Mouse (Mus musculus) neutrophil, adult 5-6 weeks (primary cell): ENCODE data around the gene Ngb. TPM values are rescaled to one million over a fixed set of nuclear protein-coding genes. Genes with fewer than 3 reads are reported as not detected.

ENCODE experiments used
- ATAC-seq: fragments of 151-379, 151-347 bp; 2 replicates; pipeline ENCODE4 v1.8.0; 2017; ENCODE audit warnings: mild to moderate bottlenecking, moderate TSS enrichment; ENCODE audit not compliant: insufficient number of reproducible peaks, poor library complexity, low FRiP score, severe bottlenecking; ENCODE audit errors: extremely low read depth
- total RNA-seq: library from RNA; stranded (forward); fragments of 200-1000 nt; gene quantifications from 2 replicates; pipeline ENCODE4 v1.2.3, GENCODE M21; 2017

Ngb gene
- total RNA-seq, 1 experiment from 2014 or later = not detected

GRCm38 (mm10) chr12:87100331-87100730 lies 2.0 kb downstream of the Ngb start:
- no peak for ATAC-seq

- ATAC-seq = no peak
Observed at GRCm38 (mm10) chr12:87093671-87094070, 8.7 kb downstream of the Ngb start.

- no peak for ATAC-seq
Observed at GRCm38 (mm10) chr12:87093249-87093648, 9.1 kb downstream of the Ngb start.

DNA sequence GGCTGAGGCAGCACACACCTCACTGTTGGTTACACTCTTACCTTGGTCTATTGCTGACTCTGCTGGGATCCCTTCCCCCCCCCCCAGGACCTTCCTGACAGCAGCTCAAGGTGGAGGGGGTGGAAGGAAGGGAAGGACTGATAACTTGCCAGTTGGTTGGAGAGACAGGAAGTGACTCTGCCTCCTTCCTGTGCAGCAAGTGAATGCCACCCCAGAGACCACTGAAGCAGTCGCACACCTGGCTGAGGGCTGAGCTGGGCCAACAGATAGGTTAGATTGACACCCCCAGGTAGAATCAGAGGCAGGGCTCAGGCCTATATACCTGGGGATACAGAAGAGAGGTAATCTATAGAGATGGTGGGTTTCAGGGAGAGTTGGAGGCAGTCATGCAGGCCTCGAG lies 10.4 kb downstream of the Ngb start:
- ATAC-seq = no peak

- no peak for ATAC-seq
Observed at GRCm38 (mm10) chr12:87089701-87090100, 12.6 kb downstream of the Ngb start.

DNA sequence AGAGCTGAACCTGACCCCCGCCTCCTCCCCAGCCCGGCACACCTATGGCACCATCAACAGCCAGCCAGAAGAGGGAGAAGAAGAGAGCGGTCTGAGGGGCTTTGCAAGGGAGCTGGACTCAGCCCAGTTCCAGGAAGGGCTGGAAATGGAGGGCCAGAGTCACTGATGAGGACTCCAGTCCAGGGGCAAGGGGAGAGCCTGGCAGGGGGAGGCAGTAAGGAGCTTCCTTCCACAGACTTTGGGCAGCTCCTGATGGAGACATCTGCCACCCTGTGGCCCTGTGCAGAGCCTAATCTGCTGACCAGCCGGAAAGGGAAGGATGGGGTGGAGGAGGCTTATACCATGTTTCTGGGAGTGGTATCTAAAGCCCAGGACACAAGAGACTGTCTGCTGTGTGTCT lies 13.1 kb downstream of the Ngb start:
- no peak for ATAC-seq

DNA sequence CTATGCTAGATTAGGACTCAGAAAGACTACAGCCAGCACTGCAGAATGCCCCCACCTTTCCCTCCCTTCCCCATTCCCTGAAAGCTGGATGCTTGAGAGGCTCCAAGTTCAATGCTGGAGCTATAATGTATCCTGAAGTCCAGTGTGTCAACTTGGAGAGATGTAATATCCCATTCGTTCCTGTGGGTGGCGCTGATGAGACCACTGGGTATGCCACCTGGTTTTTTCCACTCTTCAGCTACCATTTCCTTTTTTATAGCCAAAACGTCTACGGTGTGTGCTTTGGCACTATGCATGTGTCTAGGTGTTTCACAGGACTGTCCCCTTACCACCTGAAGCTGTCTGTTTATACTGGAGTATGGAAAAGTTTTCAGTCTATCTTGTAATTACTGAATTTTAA lies 14.0 kb downstream of the Ngb start:
- ATAC-seq = no peak

DNA sequence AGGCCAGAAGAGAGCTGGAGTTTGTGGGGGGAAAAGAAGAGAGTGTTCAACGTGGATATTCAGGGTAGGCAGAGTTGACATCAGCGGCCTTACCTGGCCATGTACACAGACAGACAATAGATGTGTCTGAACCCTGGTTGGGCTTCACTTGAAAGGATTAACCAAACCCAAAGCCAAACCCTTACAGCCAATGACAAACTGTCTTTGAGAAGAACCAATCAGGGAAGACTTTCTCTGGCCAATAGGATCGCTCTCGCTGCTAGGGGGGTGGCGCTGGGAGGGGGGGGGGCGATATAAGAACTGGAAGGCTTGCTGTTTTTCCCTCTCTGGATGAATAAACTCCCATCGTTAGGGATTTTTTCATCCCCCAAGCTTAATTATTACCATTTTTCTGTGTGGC lies 15.1 kb downstream of the Ngb start:
- no peak for ATAC-seq

DNA sequence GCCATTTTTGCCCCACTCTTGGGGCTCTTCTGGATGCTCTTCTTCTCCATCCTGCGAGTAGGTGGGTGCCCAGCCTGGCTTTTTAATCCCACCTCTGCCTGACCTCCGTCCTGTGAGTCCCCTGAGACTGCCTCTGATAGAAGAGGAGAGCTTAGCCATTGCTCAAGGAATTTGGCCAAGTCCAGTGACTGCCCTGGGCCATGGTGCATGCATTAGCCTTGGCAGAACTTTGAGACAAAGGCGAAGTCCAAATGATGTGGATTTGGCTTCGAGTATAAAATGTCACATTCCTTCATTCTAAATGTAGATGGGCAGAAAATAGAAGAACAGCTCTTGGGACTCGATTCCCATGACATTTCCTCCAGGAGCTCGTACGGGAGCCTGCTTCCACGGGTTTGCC lies 19.5 kb downstream of the Ngb start:
- ATAC-seq = no peak

GRCm38 (mm10) chr12:87076610-87077009 lies 25.7 kb downstream of the Ngb start:
- ATAC-seq = no peak

GRCm38 (mm10) chr12:87070520-87070919 lies 31.8 kb downstream of the Ngb start:
- ATAC-seq = no peak

- no peak for ATAC-seq
Observed at GRCm38 (mm10) chr12:87066429-87066828, 35.9 kb downstream of the Ngb start.

- ATAC-seq = no peak
Observed at GRCm38 (mm10) chr12:87065446-87065845, 36.9 kb downstream of the Ngb start.

- no peak for ATAC-seq
Observed at GRCm38 (mm10) chr12:87057066-87057465, 45.3 kb downstream of the Ngb start.

GRCm38 (mm10) chr12:87054873-87055272 lies 47.5 kb downstream of the Ngb start:
- ATAC-seq = no peak

GRCm38 (mm10) chr12:87052661-87053321 lies 49.5 kb downstream of the Ngb start:
- no peak; the same call in 1 of the 2 replicates for ATAC-seq

DNA sequence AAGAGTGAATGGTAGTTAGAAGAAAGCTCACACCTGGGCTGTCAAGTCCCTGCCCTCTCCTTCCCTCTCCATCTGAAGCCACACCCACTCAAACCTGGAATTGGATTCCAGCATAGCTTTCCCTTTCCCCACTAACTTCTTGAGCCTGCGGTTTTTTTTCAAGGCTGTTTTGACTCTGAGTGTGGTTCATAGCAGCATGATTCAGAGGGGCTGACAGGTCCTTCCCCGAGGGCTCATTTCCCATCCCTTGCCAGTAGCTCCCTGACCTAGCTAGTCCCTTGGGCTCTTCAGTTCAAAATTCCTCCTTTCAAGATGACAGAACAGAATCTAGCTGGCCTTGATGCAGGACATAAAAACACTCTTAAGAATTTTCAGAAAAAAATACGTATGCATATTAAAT lies 54.8 kb downstream of the Ngb start:
- ATAC-seq = no peak

Other genes starting within 250 kb of the Ngb start
- gene Irf2bpl, start 217.7 kb downstream of the Ngb start, total RNA-seq = 22.7 and 23.0 TPM in 2 replicates
- gene Cipc, start 155.5 kb downstream of the Ngb start, total RNA-seq = 20.4 and 21.2 TPM in 2 replicates
- not detected in 2 replicates for gene Zdhhc22, start 112.1 kb downstream of the Ngb start, total RNA-seq
- gene Tmem63c, start 81.2 kb downstream of the Ngb start, total RNA-seq = not detected in 2 replicates
- gene Gstz1, start 44.6 kb upstream of the Ngb start, total RNA-seq = 6.9 and 10.2 TPM in 2 replicates
- gene Pomt2, start 45.4 kb upstream of the Ngb start, total RNA-seq = 4.2 and 8.1 TPM in 2 replicates
- gene Samd15, start 97.2 kb upstream of the Ngb start, total RNA-seq = 2.0 and 3.5 TPM in 2 replicates
- 43.3 and 44.7 TPM in 2 replicates for gene Tmed8, start 97.9 kb upstream of the Ngb start, total RNA-seq
- gene Noxred1, start 136.2 kb upstream of the Ngb start, total RNA-seq = 16.8 and 20.3 TPM in 2 replicates
- 50.5 and 52.8 TPM in 2 replicates for gene Vipas39, start 163.7 kb upstream of the Ngb start, total RNA-seq
- gene Ahsa1, start 163.9 kb upstream of the Ngb start, total RNA-seq = 113 and 118 TPM in 2 replicates
- gene Ism2, start 197.2 kb upstream of the Ngb start, total RNA-seq = not detected in 2 replicates